Mouse (Mus musculus) intestine, embryonic 14.5 days (tissue): ENCODE measurements around the gene Stx8. TPM values are rescaled to one million over a fixed set of nuclear protein-coding genes. Genes with fewer than 3 reads are reported as not detected.
A peak's percentile ranks its signal among the peaks of the same experiment; 100 is the strongest.

ENCODE experiments used
- ATAC-seq: fragments of 200-750 bp; cut with Nextera tagmentation; replicated peaks from 2 replicates; pipeline ENCODE4 v1.8.0; 2017; ENCODE audit warnings: low read depth, moderate number of reproducible peaks, moderate TSS enrichment, moderate library complexity; ENCODE audit not compliant: low FRiP score, low TSS enrichment
- DNase-seq: peaks from one replicate; pipeline ENCODE4 v3.0.0-alpha.2; 2018; ENCODE audit warnings: low spot score
- H3K27ac ChIP-seq: fragments of 300-500 bp; sonication (generic); 2 replicates; pipeline ENCODE4 v1.5.1; 2014; ENCODE audit warnings: low read depth, mild to moderate bottlenecking, control low read depth
- H3K27me3 ChIP-seq: fragments of 300-500 bp; sonication (generic); replicated peaks from 2 replicates; pipeline ENCODE4 v1.6.1; 2014; ENCODE audit warnings: low read length, control low read depth; ENCODE audit not compliant: control insufficient read depth, insufficient read depth
- H3K36me3 ChIP-seq: fragments of 300-500 bp; sonication (generic); 2 replicates; pipeline ENCODE4 v1.6.1; 2014; ENCODE audit warnings: low read length, control low read depth; ENCODE audit not compliant: control insufficient read depth, insufficient read depth
- H3K4me1 ChIP-seq: fragments of 300-500 bp; sonication (generic); replicated peaks from 2 replicates; pipeline ENCODE4 v1.6.1; 2014; ENCODE audit warnings: low read length, control low read depth, mixed read lengths; ENCODE audit not compliant: control insufficient read depth, insufficient read depth
- H3K4me2 ChIP-seq: fragments of 300-500 bp; sonication (generic); 2 replicates; pipeline ENCODE4 v1.6.1; 2014; ENCODE audit warnings: low read length
- H3K4me3 ChIP-seq: fragments of 300-500 bp; sonication (generic); 2 replicates; pipeline ENCODE4 v1.5.1; 2014; ENCODE audit warnings: low read depth, low read length, control low read depth, mixed read lengths
- H3K9ac ChIP-seq: fragments of 300-500 bp; sonication (generic); 2 replicates; pipeline ENCODE4 v1.6.1; 2014; ENCODE audit warnings: mild to moderate bottlenecking, low read length
- H3K9me3 ChIP-seq: fragments of 300-500 bp; sonication (generic); 2 replicates; pipeline ENCODE4 v1.6.1; 2016; ENCODE audit warnings: low read length, control low read depth; ENCODE audit not compliant: control insufficient read depth
- WGBS: fragments of 180-500 bp; shearing (Covaris S2); extraction: QIAGEN DNeasy Blood & Tissue Kit; methylation state at CpG from one replicate; pipeline ENCODE4 v1.1.7; 2014; 5-methylcytosine and 5-hydroxymethylcytosine counted together
- polyA plus RNA-seq: library from polyadenylated mRNA; unstranded; fragments of >200 nt; fragmentation: Nextera tagmentation; extraction: Ambion mirVana; gene quantifications from 2 replicates; pipeline ENCODE4 v1.2.1, GENCODE M21; 2014

Gene Stx8
- polyA plus RNA-seq, 1 experiment from 2014 or later: 51.3 TPM

DNA sequence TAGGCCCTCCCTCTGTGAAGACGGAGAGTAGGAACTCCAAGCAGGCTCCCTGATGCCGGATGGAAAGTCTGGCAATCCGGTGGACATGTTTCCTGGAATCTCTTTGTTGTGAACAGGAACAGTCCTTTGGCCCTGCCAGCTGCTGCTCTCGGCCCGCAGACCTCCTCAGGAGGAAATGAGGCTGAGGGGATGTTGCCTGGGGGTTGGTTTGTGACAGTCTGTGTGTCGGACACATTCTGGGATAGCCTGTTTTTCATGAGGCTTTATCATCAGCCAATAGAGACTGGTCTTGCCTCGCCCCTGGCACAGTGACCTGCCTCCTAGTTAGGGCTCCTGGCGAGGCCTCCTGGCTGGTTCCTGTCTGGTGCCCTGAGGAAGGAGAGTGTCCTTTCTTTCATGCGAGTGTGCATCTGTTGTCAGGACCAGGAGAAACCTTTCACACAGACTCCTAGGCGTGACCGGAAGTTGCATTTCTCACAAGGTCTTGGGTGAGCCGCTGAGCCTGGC is 222.8 kb downstream of the Stx8 start:
- H3K4me2 ChIP-seq: no peak overlapping the region
- peak overlapping the region; percentile 52; the same call in 1 of the 2 replicates for H3K27ac ChIP-seq
- H3K9me3 ChIP-seq: no peaks in the 10 kb centered on the region
- H3K36me3 ChIP-seq: no peaks in the 10 kb centered on the region
- H3K4me3 ChIP-seq: no peak overlapping the region
- H3K9ac ChIP-seq: no peak overlapping the region
- ATAC-seq (no peak), DNase-seq (no peak)
- H3K27me3 ChIP-seq: no peaks in the 10 kb centered on the region
- H3K4me1 ChIP-seq: peaks cover 21% of the 10 kb centered on the region; the same call in 1 of the 2 replicates
- 52% methylated on average over 12 of the region's 12 CpGs for WGBS

DNA sequence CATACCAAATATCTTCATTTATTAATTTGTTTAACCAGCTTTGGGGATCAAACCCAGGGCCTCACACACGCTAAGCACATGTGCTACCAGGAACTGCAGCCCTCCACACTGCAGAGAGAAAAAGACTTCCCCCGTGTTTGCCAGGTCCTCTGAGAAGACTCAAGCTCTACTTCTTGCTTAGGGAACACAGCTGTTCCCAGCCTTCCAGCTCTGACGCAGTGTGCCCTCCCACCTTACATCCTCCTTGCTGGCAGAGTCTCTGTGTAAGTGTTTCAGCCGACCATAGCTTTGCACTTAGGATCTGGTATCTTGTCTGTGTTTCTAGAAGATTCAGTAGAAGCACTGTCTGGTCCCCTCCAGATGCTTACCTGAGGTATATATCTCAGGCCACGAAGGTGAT is 224.9 kb downstream of the Stx8 start:
- Histone ChIP-seq H3K4me2 (no peak overlapping the region), H3K36me3 (no peaks in the 10 kb centered on the region), H3K9ac (no peak overlapping the region), H3K27ac (no peak overlapping the region), H3K27me3 (no peaks in the 10 kb centered on the region), H3K4me3 (no peak overlapping the region), H3K9me3 (no peaks in the 10 kb centered on the region), H3K4me1 (peaks cover 36% of the 10 kb centered on the region)
- WGBS: 71% methylated on average over 5 of the region's 5 CpGs
- DNase-seq (no peak), ATAC-seq (no peak)

GRCm38 (mm10) chr11:68195168-68195567 is 229.2 kb downstream of the Stx8 start:
- H3K4me3 ChIP-seq: no peak overlapping the region
- peaks cover 32% of the 10 kb centered on the region for H3K4me1 ChIP-seq
- no peak for DNase-seq
- no peaks in the 10 kb centered on the region for H3K9me3 ChIP-seq
- H3K9ac ChIP-seq: no peak overlapping the region
- H3K27me3 ChIP-seq: no peaks in the 10 kb centered on the region
- H3K4me2 ChIP-seq: no peak overlapping the region
- 51% methylated on average over 6 of the region's 6 CpGs for WGBS
- no peak for ATAC-seq
- H3K36me3 ChIP-seq: no peaks in the 10 kb centered on the region
- H3K27ac ChIP-seq: peak overlapping the region; percentile 62

DNA sequence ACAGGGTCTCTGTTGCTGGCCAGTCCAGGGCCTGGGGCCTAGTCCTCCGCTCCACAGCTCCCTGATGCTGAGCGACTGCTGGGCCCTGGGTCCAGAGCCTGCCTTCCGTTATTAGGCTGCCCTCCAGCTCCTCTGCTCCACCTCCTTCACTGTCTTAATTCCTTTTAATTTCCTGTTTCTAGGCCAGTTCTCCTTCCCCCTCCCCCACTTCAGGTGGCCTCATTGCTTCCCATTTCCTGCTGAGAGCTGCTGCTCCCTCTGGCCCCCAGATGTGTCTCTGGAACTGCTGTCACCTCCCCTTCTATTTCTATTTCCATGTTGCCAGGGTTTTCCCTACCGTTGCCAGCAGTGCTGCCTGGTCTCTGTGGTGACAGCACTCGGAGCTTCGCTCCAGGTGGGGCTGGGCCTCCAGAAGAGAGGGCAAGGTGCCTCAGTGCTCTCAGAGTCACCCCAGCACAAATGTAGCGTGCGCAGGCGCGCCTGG is 229.7 kb downstream of the Stx8 start:
- H3K4me1 ChIP-seq: peaks cover 35% of the 10 kb centered on the region
- H3K27ac ChIP-seq: peak overlapping the region; percentile 62
- no peaks in the 10 kb centered on the region for H3K9me3 ChIP-seq
- 45% methylated on average over 10 of the region's 10 CpGs for WGBS
- no peaks in the 10 kb centered on the region for H3K36me3 ChIP-seq
- H3K4me2 ChIP-seq: no peak overlapping the region
- no peaks in the 10 kb centered on the region for H3K27me3 ChIP-seq
- DNase-seq (no peak), ATAC-seq (no peak)
- H3K4me3 ChIP-seq: no peak overlapping the region
- no peak overlapping the region for H3K9ac ChIP-seq

GRCm38 (mm10) chr11:68196566-68196965 is 230.6 kb downstream of the Stx8 start:
- Histone ChIP-seq H3K4me1 (peaks cover 35% of the 10 kb centered on the region), H3K27me3 (no peaks in the 10 kb centered on the region), H3K4me3 (no peak overlapping the region), H3K36me3 (no peaks in the 10 kb centered on the region), H3K9ac (no peak overlapping the region), H3K4me2 (no peak overlapping the region), H3K9me3 (no peaks in the 10 kb centered on the region), H3K27ac (peak overlapping the region; percentile 62; the same call in 1 of the 2 replicates)
- DNase-seq (no peak), ATAC-seq (no peak)
- 55% methylated on average over 6 of the region's 6 CpGs for WGBS

DNA sequence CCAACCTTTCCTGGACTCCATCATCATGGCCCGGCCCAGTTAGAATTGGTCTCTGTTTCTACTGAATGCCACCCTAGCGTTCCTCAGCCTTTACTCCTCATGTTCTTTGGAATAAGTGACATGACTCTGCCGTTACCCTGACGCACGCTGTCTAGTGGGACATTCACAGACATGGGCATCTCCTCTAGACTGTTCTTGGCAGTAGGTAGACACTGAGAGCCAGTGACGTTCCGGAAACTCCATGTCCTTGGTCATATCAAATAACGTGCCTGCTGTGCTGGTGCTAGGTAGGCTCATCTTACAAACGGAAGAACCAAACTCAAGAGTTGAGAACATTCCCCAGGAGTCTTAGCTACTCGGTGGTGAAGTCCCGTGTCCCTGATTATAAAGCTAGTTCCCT is 231.5 kb downstream of the Stx8 start:
- no peak for DNase-seq
- no peak overlapping the region for H3K9ac ChIP-seq
- H3K4me1 ChIP-seq: peaks cover 35% of the 10 kb centered on the region
- H3K36me3 ChIP-seq: no peaks in the 10 kb centered on the region
- H3K9me3 ChIP-seq: no peaks in the 10 kb centered on the region
- 92% methylated on average over 11 of the region's 11 CpGs for WGBS
- no peak overlapping the region for H3K4me3 ChIP-seq
- no peak overlapping the region for H3K27ac ChIP-seq
- H3K27me3 ChIP-seq: no peaks in the 10 kb centered on the region
- no peak overlapping the region for H3K4me2 ChIP-seq
- ATAC-seq: no peak

GRCm38 (mm10) chr11:68198696-68199095 is 232.7 kb downstream of the Stx8 start:
- no peak for DNase-seq
- no peak for ATAC-seq
- no peaks in the 10 kb centered on the region for H3K27me3 ChIP-seq
- H3K4me3 ChIP-seq: no peak overlapping the region
- no peaks in the 10 kb centered on the region for H3K36me3 ChIP-seq
- H3K9me3 ChIP-seq: no peaks in the 10 kb centered on the region
- H3K4me1 ChIP-seq: peaks cover 35% of the 10 kb centered on the region
- no peak overlapping the region for H3K9ac ChIP-seq
- 66% methylated on average over 10 of the region's 10 CpGs for WGBS
- no peak overlapping the region for H3K27ac ChIP-seq
- H3K4me2 ChIP-seq: no peak overlapping the region

- Histone ChIP-seq H3K4me3 (no peak overlapping the region), H3K36me3 (no peaks in the 10 kb centered on the region), H3K9me3 (no peaks in the 10 kb centered on the region), H3K27me3 (no peaks in the 10 kb centered on the region), H3K4me2 (no peak overlapping the region), H3K27ac (no peak overlapping the region), H3K9ac (no peak overlapping the region), H3K4me1 (peaks cover 35% of the 10 kb centered on the region)
- no peak for DNase-seq
- ATAC-seq: no peak
- 79% methylated on average over 8 of the region's 8 CpGs for WGBS
Measured at GRCm38 (mm10) chr11:68199103-68199502, 233.1 kb downstream of the Stx8 start.

GRCm38 (mm10) chr11:68199801-68200423 is 233.9 kb downstream of the Stx8 start:
- Histone ChIP-seq H3K4me1 (peaks cover 31% of the 10 kb centered on the region), H3K27ac (no peak overlapping the region; the same call in 1 of the 2 replicates)
- ATAC-seq: no peak

More at GRCm38 (mm10) chr11:68199801-68200423, 233.9 kb downstream of the Stx8 start:
- no peaks in the 10 kb centered on the region for H3K36me3 ChIP-seq
- DNase-seq: no peak
- H3K4me3 ChIP-seq: no peak overlapping the region
- H3K9me3 ChIP-seq: no peaks in the 10 kb centered on the region
- H3K27me3 ChIP-seq: no peaks in the 10 kb centered on the region
- H3K4me2 ChIP-seq: no peak overlapping the region
- WGBS: 24% methylated on average over 10 of the region's 10 CpGs
- H3K9ac ChIP-seq: no peak overlapping the region
